Mouse (Mus musculus) CD8-positive naive resting alpha-beta T cell, adult 2 months (primary cell): Measurements from ENCODE around the gene Gcnt2.
"Not testable (repeated sequence)": the region's sequence is repeated elsewhere in the genome, so short reads cannot be mapped to it uniquely, and the experiment has no call there.

Experiments
- DNase-seq, 2 experiments: peaks; one replicate each; pipeline ENCODE4 v3.0.0; 2022; ENCODE audit warnings: low read depth in 2 of 2, low spot score in 2 of 2

Gcnt2 gene

GRCm38 (mm10) chr13:40901831-40902459 is 42.4 kb downstream of the Gcnt2 start:
- DNase-seq, result no peak

- no peak for DNase-seq
Observed at GRCm38 (mm10) chr13:40904080-40904479, 44.5 kb downstream of the Gcnt2 start.

- DNase-seq, result no peak
Observed at GRCm38 (mm10) chr13:40906528-40906927, 47.0 kb downstream of the Gcnt2 start.

GRCm38 (mm10) chr13:40907274-40907673 is 47.7 kb downstream of the Gcnt2 start:
- no peak for DNase-seq

GRCm38 (mm10) chr13:40908044-40908443 is 48.5 kb downstream of the Gcnt2 start:
- DNase-seq, result no peak

GRCm38 (mm10) chr13:40909060-40909459 is 49.5 kb downstream of the Gcnt2 start:
- no peak for DNase-seq

GRCm38 (mm10) chr13:40910047-40910446 is 50.5 kb downstream of the Gcnt2 start:
- DNase-seq, result no peak

- DNase-seq, result no peak
Observed at GRCm38 (mm10) chr13:40911951-40912350, 52.4 kb downstream of the Gcnt2 start.

- no peak for DNase-seq
Observed at GRCm38 (mm10) chr13:40913395-40914018, 54.0 kb downstream of the Gcnt2 start.

- DNase-seq, result no peak
Observed at GRCm38 (mm10) chr13:40914053-40914585, 54.6 kb downstream of the Gcnt2 start.

- DNase-seq, result no peak
Observed at GRCm38 (mm10) chr13:40916321-40917160, 57.0 kb downstream of the Gcnt2 start.

GRCm38 (mm10) chr13:40917161-40918091 is 57.9 kb downstream of the Gcnt2 start:
- peak; percentile 7 to 11 for DNase-seq

GRCm38 (mm10) chr13:40921326-40922059 is 61.9 kb downstream of the Gcnt2 start:
- DNase-seq, result no peak

GRCm38 (mm10) chr13:40922311-40922877 is 62.8 kb downstream of the Gcnt2 start:
- DNase-seq, result peak; percentile 17 to 18

GRCm38 (mm10) chr13:40923756-40924315 is 64.3 kb downstream of the Gcnt2 start:
- no peak for DNase-seq

GRCm38 (mm10) chr13:40928192-40928898 is 68.8 kb downstream of the Gcnt2 start:
- DNase-seq, result no peak

GRCm38 (mm10) chr13:40931871-40932270 is 72.3 kb downstream of the Gcnt2 start:
- DNase-seq, result not testable (repeated sequence)

- no peak for DNase-seq
Observed at GRCm38 (mm10) chr13:40932573-40932972, 73.0 kb downstream of the Gcnt2 start.

GRCm38 (mm10) chr13:40934341-40934740 is 74.8 kb downstream of the Gcnt2 start:
- DNase-seq, result no peak
